Mouse (Mus musculus) frontal cortex, postnatal 10 days (tissue): ENCODE measurements around the gene Nfatc4.

Experiments used
- DNase-seq, 2 experiments: peaks; one replicate each; pipeline ENCODE4 v3.0.0; 2022; ENCODE audit warnings: low spot score in 2 of 2, mixed read lengths in 1 of 2

Nfatc4 gene

GRCm38 (mm10) chr14:55883149-55883661, 60.3 kb downstream of the Nfatc4 start:
- no peak for DNase-seq
